Mouse (Mus musculus): ENCODE results near the gene Miga2.

DNA sequence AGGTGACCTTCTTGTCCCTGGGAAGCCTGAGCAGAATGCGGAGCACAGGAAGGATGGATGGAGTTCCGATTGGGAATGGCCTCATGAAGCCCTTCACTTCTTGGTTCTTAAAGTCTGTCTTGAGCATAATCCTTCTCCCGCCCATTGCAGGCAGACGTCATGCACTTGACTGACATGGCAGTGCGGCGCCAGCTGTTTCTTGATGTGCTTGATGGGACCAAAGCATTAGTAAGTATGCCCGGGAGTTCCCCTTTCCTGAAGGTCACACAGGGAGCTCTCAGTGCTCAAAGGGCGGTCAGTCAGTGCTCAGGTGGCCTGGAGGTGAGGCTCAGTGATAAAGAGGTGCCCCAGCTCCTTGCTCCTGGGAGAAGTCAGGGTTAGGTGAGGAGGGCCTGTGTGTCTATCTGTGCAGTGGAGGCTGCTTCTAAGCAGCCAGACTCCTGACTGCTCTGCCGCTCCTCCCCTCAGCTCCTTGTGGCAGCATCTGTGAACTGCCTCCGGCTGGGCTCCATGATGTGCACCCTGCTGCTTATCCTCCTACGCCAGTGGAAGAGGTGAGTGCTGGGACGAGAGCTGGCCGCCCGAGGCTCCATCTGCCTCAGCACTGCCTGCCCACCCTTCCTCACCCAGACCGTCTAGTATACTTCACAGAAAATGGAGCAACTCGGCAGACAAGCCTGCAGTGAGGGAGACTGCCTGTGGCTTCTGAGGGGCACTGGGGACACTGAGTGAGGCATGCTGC lies 27.7 kb upstream of the Miga2 start:
- TF ChIP-seq CTCF (IDR thresholded peaks at IDR 0.05; ENCODE audit: low read depth, low read length), result no peak
- TF ChIP-seq POLR2A (IDR thresholded peaks at IDR 0.05; ENCODE audit: borderline replicate concordance, low read depth, low read length), result no peak
